Mouse (Mus musculus) adrenal gland, adult (tissue): ENCODE data around the gene Unc5cl.
"Not testable (repeated sequence)": the region's sequence is repeated elsewhere in the genome, so short reads cannot be mapped to it uniquely, and the experiment has no call there.

Experiments
- DNase-seq, 2 experiments: peaks; one replicate each; pipeline ENCODE4 v3.0.0; 2022 to 2023; ENCODE audit warnings: low spot score in 1 of 2; ENCODE audit not compliant: inconsistent age in 2 of 2

The Unc5cl gene

DNA sequence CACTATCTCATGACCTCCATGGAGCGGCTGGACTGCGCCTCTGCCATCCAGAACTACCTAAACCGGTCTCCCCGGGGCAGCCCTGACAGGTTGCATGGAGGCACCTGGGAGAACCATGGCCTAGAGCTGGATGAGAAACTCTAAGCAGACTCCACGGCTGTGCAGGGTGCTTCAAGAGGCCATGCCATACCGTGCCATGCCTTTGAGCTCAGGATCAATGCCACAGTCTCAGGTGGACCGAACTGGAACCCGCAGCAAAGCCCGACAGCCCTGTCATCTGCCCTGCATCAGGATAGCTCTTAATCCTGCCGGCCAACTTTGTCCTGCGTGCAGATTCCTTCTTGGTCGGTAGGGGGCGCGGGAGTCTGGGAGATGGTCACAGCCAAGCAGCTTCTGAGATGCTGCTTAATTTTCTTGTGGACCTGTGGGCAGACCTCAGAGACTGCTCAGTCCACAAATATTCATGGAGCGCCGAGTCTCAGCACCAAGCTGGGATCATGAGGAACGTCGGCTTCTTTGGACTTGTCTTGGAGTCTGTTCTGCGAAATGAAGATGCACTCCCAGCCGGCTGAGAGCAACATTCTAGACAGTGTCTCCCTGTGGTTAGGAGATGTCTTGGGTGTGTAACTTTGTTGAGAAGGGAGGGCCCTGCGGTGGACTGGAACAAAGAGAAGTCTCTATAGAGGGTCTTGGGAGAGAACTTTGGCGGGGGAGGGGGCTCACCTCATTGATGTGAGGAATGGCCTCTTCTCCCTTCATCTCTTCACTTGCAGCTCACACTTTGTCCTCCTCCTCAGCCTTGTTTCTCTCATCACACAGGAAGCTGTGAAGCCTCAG, 12.9 kb downstream of the Unc5cl start:
- DNase-seq, result peak; percentile 70 to 92

DNA sequence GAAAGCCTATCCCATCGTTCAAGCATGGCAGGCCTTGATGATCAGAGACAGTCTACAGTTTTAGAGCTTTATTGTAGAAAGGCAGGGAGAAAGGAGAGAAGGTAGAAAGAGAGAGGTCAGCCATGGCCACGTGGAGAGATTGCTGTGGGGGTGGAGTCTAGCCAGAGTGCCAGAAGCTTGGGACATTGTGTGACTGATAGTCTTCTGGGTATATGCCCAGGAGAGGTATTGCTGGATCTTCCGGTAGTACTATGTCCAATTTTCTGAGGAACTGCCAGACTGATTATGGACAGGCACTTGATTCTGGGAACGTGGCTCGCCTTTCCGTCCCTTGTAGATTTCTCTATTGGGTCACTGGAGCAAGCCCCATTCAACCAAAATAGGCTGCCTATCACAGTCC, 19.6 kb downstream of the Unc5cl start:
- DNase-seq, result not testable (repeated sequence)

DNA sequence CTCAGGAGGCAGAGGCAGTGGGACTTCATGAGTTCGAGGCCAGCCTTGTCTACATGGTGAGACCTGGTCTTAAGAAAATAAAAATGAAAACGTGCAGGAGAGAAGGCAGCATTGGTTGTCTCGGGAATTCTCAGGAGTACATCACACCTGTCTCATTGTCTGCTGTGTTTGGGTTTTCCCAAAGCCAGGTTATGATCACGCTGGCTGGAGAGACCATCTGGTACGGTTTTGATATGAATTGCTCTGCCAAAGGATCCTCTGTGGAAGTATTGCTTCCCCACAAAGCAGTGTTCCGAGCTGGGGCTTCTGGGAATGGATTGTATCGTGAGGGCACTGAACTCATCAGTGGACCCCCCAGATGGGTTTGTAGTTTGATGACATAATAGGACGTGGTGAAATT, 20.7 kb downstream of the Unc5cl start:
- DNase-seq, result no peak

DNA sequence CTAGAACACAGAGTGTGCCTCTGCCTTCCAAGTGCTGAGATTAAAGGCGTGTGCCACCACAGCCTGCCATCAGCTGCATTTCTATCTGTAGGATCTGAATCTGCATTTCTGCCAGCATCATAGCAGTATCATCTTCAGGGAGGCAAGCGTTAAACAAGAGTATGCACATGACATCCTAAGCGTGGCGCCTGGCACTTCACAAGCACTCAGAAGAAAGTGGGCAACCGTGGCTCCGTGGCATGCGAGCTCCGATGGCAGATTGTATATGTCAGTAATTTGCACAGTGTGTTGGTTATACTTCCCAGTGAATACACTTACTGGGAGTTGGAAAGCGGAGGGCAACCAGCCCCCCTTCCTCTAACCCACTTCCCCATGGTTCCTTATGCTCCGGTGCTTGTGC, 25.3 kb downstream of the Unc5cl start:
- no peak for DNase-seq

DNA sequence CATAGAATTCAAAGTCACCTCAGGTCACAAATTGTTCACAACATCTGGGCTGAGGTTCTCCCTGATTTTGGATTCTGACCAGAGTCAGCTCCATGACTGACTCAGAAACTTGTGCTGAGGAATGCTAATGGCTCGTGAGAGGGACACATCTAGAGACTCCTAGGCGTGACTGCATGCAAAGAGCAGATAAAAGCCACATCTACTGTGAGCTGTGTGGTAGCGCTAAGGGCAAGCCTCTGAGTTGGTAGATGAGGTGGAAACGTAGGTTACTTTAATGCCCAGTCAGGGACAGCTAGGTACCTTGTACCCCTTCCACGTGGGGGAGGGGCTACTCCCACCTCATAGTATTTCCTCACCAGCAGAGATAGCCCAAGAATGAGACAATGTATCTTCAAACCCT, 29.1 kb downstream of the Unc5cl start:
- no peak for DNase-seq

DNA sequence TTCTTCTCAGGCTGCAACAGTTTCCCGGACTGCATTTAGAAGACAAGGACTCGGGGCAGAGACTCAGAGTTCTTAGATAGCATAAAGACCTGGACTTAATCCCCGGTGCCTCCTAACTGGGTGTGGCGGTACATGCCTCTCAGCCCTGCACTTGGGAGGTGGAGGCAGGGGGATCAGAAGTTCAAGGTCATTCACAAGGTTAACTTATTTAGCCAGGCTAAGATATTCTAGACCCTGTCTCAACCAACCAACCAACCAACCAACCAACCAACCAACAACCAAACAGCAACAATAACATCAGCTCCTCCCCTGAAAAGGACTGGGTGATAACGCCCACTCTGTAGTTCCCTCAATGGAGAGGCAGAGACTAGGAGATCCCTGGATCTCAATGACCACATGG, 29.5 kb downstream of the Unc5cl start:
- DNase-seq, result no peak

DNA sequence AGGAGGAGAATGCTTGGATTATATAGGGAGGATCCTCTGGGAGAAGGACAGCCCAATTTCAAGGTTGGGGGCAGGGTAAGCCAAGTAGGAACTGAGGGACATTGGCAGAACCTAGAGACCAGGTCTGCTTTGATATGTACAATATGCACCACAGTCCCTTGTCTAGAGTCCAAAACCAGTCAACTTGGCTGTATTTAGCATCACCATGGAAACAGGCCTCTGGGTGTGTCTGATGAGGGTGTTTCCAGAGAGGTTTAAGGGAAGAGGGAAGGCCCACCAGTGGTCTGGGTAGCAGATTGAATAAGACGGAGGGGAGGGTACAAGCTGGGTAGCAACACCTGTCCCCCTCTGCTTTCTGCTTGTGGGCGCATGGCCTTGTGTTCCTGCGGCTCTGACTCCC, 34.8 kb downstream of the Unc5cl start:
- no peak for DNase-seq

DNA sequence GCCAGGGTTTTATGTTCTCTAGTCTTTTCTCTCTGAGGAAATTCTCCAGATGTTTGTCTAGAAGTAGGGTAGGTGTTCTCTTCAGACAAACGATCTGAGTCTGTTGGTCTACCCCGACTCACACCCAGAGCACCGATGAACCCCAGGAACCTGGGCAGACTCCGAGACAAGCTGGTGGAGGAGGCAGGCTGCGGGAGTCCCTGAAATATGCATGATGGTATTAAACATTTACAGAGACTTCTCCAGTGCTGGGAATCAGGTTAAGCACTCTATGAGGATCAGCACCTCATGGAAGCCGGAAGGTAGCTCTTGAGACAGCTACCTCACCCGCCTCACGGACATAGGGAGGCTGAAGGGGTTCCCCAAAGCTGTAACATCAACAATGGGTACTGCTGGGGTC, 37.9 kb downstream of the Unc5cl start:
- DNase-seq, result no peak

DNA sequence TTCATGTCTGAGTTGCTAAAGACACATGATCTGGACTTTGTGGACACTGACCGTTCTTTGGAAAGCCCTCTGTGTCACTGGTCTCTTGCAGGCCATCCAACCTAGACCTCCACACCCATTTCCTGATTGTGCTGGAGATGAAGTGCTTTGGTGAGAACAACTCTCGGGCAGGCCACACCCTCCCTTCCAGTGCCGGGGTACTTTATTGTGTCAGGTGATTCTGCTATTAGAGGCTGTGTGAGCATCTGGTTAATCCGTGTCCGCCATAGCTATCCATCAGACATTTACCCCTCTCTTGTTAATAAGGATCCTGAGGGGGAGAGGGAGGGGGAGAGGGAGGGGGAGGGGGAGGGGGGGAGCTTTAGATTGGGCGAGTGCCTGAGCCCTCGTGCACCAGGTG, 38.9 kb downstream of the Unc5cl start:
- DNase-seq, result no peak

DNA sequence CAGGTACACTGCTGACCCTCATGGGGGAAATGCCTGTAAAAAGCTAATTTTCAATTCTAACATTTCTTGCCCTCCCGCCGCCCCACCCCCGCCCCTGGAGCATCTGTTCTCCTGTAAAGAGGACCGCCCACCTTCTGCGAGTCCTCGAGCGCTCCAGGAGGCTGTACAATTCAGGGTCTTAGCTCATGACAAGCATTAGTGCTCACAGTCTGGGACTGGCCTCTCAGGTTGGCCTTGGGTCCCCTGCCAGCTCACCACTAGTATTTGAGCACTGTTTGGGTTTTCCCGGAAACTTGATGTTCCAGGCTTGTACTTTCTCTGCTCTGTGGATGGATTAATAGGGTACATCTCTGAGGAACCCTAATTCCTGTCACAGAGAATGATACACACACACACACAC, 39.3 kb downstream of the Unc5cl start:
- peak; percentile 24 to 31 for DNase-seq

DNA sequence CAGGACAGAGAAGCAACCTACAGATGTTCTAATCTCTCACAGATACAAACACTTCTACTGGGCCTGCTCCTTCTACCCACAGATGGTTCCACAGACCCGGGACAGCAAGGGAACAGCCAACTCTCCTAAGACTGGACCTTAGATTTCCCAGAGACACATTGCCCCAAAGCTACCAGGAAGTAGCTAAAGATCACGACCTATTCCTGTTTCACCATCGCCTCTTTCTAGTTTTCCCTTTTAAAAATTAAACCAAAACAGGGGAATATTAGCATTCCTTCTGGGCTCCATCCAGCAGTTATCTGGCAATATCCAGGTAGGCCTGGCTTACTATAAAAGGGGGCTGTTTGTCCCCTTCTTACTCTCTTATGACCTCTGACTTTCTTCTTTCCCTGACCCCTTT, 43.3 kb downstream of the Unc5cl start:
- no peak for DNase-seq

DNA sequence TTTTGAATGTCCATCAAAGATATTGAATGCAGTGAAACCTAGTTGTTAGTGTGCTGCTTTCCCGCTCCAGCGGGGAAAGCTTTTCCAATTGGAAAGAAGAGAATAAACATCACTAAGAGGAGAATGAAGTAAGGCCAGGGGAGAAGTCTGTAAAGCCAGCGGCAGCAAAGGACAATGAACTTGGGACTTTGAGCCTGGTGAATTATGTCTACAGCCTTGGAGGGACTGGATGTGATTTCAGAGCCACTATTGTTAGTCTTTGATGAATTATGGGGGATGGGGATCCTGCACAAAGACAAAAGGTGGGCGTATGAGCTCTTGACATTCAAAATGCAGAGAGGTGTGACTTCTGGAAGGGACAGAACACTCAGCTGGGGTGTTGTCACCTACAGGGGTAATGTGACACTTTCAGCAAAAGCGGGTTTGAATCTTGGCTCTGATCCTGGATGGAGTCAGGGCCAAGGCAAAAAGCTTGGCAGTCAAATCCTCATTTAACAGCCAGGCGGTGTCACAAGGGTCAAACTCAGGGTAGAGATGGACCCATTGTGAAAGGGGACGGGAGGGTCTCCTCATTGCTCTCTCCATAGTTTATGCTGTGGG, 46.2 kb downstream of the Unc5cl start:
- peak in 1 of 2 experiments; percentile 36 for DNase-seq

DNA sequence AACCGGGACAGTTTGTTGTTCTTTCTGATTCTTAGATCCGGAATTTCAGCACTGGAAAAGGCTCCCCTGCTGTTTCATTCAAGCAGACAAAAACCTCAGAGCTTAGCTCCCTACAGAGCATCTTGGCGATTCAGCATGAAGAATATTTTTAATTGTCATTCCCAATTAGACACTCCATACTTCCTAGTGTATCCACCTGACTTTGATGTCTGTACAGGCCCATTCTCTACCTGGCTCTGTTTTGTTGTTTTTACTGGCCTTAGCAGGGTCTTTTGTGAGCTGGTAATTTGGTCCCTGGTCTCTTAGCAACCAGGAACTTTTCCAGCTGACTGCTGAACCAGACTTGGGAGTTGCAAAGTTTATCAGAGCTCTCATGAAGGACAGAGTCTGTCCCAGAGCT, 50.3 kb downstream of the Unc5cl start:
- no peak for DNase-seq

DNA sequence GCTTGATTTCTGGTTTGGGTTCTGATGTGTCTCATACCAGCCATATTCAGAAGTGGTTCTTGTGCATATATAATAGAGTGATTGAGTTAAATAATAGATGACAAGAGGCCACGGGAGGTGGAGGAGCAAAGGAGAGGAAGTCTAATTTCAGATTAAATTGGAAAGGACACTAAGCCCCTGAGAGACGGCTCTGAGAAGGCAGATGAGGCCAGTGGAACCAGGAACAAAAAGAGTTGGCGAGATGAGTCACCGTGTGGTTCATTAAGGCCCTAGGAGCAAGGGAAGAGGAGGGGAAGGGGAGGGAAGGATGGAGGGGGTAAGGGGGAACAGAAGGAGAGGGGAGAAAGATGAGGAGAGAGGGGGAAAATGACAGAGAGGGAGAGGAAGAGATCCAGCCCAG, 52.3 kb downstream of the Unc5cl start:
- DNase-seq, result no peak

DNA sequence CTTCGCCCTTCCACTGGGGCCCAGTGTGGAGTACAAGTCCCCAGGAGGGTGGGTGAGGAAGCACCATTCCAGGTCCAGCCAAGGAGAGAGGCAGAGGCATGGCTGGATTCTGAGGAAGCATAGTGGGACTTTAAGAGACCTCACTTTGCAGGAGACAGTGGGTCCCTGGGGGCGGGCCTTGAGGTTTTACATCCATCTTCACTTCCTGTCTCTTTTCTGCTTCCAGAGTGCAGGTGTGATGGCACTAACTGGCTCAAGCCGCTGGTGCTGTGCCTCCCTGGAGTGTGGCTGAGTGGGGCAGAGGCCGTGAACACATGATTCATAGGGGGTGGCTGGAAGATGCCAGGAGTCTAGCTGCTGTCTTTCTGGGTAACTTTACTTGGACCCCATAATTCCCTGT, 54.9 kb downstream of the Unc5cl start:
- DNase-seq, result no peak

DNA sequence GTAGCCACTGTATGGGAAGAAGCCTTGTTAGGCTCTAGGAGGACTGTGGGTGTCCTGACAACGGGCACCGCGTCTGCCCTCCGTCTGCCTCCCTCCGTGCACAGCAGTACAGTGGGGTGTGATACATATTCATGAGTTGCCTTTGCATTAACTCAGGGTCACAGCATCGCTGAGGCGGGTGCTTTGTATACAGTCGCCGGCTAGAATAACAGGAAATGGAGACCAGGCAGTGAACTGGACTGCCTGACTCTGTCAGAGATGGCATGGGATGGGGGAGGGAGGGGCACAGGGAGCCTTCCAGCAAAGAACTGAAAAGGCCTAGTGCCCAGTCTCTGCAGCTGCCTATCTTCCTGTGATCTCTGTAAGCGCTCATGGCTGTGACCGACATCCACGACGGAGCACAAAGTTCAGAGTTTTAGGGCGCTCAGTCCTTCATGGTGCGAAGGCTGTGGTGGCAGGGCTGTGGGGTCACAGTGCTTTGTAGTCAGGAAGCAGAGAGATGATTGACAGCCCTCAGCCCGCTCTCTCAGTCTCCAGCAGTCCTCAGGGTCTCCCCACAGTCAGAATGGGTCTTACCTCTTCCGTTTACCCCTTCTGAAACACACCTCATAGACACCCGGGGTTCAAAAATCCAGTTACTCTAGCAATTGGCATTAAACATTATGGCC, 58.0 kb downstream of the Unc5cl start:
- DNase-seq, result no peak

DNA sequence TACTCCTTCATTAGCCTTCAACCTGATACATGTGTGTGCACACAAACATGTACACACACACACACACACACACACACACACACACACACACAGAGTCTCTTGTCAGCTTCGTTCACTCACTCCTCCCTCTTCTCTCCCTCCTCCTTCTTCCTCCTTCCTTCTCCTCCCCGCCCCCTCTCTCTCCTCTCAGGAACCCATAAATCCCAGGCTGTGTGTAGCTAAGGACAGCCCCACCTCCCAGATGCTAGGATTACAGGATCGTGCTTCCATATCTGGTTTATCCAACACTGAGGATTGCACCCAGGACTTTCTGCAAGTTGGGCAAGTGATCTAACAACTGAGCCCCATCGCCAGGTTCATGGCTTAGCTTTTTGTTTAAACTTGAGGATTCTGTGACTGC, 59.9 kb downstream of the Unc5cl start:
- no peak for DNase-seq

DNA sequence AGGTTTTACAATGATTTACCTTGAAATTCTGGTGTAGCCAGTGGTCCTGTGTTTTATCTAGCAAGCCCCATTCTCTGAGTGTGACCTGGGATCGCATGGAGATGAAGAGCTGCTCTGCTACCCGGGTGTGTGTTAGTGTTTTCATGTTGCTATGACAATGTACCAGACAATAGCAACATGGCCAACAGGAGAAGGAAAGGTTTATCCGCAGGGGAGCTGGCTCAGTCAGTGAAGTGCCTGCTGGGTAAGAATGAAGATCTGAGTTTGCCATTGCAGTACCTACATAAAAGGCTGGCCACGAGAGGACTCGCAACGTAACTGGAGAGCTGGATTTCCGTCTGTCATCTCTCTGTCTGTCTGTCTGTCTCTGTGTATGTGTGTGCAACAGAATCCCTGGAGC, 64.3 kb downstream of the Unc5cl start:
- DNase-seq, result no peak

DNA sequence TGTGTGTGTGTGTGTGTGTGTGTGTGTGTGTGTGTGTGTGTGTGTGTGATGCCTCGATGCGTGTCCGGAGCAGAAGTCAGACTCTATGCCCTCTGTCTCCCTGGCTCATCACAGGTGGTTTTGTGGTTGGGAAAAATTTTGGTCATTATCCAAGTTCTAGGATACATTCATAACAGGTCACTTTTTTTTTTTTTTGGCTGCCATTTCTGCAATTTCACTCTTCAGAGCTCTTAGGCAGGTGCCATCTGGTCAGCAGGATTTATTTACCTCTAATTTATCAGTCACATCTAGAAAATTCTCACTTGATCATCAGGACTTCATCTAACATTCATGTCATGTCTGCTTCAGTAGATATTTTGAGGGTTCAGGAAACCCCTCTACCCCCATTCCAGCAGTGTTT, 65.7 kb downstream of the Unc5cl start:
- DNase-seq, result no peak

DNA sequence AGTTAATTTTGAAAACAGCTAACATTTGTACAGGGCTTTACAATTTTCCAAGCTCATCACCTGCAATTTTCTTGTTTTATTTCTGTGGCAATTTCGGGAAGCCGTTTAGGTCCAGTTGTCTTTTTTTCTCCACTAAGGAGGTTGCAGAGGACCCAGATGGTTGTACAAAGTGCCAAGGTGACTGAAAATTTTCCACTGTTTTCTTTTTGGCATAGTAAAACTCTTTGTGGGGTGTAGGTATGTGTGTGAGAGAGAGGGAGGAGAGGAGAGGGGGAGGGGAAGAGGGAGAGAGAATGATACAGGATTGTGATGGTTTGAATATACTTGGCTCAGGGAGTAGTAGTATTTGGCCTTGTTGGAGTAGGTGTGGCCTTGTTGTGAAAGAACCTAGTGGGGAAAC, 68.4 kb downstream of the Unc5cl start:
- no peak for DNase-seq

DNA sequence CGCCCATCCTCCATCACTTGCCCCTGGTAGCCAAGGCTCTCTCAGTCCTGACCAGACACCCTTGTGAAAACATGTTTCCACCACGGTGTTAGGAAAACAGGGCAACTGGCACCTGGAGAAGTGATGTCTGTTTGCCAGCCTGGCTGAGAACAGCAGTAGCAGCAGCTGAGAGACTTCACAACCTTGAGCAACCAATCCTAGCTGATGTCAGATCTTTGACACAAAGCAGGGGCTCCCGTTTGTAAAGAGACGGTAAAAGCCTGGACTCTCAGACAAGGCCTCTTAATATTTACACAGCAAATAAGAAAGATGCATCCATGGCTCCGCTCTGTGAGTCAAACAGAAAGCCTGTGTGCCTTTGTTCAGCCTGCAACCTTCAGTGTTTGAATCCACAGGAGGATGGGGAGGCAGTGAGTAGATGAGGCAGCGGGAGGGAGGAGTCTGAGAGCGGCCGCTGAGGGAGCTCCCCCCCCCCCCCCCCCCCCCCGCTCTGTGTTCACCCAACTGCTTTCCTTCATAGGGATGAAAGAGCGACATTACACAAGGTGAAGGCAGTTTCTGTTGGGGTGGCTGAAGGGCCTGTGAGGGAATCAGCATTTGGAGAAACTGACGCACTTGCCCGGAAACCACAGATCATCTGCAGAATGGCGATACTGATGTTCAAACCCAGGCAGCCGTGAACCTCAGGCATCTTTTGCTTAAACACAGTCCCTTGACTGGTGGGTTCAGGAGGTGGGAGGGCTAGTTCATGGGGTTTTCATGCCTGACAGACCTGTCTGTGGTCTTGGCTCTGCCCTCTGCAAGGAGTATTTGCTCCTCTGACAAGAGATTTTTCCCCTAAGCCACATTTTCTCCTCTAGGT, 79.4 kb downstream of the Unc5cl start:
- no peak for DNase-seq
